Mouse (Mus musculus) left cerebral cortex, adult 2 months (tissue): ENCODE measurements around the gene Nav2. TPM values are rescaled to one million over a fixed set of nuclear protein-coding genes. Genes with fewer than 3 reads are reported as not detected.

Experiments
- DNase-seq, 2 experiments: peaks; one replicate each; pipeline ENCODE4 v3.0.0; 2021 to 2022; ENCODE audit warnings: low spot score in 2 of 2, mixed read lengths in 1 of 2; ENCODE audit errors: extremely low spot score in 1 of 2
- H3K27ac ChIP-seq: fragments of 200-600 bp; 2 replicates; pipeline ENCODE4 v1.8.1; 2022
- H3K4me3 ChIP-seq: fragments of 200-600 bp; 2 replicates; pipeline ENCODE4 v1.8.1; 2022
- CTCF ChIP-seq: fragments of 200-600 bp; IDR thresholded peaks from 2 replicates; pipeline ENCODE4 v1.8.1; 2022; ENCODE audit warnings: antibody characterized with exemption, mild to moderate bottlenecking, moderate library complexity
- intact Hi-C: fragments of 180-260 bp; cut with DNase I; formaldehyde crosslinking; loops from one replicate; pipeline ENCODE4 v1.15.1; 2025
- long read RNA-seq, 2 experiments: library from polyadenylated mRNA; stranded (forward); transcript quantifications; one replicate each; pipeline ENCODE4 v2.0.0; 2021; ENCODE audit warnings: borderline mapping rate in 2 of 2
- total RNA-seq, 2 experiments: library from RNA; stranded (reverse); gene quantifications; 2 replicates each; pipeline ENCODE4 v1.2.3; 2021

Gene Nav2
- 100 to 1,000 TPM; 102 to 119 TPM for total RNA-seq
- long read RNA-seq, experiment 1, partial matches to known transcripts, result 2 of 5 reads
- long read RNA-seq, experiment 1, other reads (novel, unspliced or antisense), result 3 of 5 reads
- long read RNA-seq, experiment 2, partial matches to known transcripts, result 1 of 11 reads
- long read RNA-seq, experiment 2, other reads (novel, unspliced or antisense), result 10 of 11 reads

DNA sequence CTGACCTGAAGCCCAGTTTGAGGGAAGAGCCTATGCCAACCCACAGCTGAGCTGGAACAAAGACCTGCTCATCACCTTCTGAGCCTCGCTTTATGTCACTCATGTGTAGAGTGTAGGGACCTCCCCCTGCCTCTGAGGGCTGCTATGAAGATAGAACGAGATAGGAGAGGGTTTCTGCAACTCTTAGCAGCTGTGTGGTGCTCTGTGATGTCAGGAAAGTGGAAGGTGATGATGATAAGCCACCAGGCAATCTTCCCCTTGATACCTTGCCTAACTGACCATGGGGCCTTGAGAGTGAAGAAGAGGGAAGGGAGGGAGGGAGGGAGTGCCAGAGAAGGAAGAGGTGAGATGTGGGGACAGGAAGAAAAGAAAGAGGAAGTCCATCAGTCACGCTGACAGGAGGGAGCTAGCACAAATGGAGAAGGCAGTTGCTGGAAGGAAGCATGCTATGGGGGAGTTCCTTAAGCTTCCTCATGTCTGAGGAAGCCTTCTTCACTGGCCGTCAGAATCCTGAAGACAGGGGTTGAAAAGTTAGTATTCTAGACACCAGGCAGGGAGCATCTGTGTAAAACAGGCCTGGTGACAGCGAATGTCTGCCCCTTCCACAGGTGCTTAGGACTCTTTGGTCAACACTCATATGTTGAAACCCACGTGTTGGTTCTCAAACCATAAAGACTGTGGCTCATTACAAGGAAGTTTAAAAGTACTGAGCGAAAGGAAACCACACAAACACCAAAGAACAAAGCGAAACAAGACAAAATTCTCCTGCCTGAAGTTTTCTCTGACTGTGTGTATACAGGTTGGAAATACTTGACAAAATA is at the start of gene Nav2:
Nav2 (plus strand) TSS at position 196 of the 821 bp plus-strand sequence.
- Histone ChIP-seq H3K4me3 (no peak within 1 kb of the TSS), H3K27ac (no peak within 1 kb of the TSS)
- intact Hi-C loops, result no loop called here
- DNase-seq, result no peak
- TF ChIP-seq CTCF, result no peak

DNA sequence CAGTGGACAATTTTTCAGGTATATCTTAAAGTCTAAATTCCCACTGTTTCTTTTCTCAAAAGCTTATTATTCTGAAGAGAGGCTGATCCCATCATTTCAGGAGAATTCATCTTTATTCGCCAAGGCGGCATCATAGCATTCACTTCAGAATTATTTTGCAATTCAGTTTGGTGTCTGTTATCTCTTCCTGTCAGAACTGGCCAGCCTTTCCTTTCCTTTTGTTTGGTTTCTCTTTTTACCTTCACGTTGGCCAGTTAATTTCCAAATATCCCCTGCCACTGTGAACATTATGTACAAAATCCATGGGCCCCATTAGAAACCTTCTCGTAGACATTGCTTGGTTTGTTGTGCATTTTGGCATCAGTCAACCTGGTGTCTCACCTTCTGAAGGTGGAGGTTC is 49.2 kb upstream of the Nav2 start:
- Histone ChIP-seq H3K27ac (no peak overlapping the region), H3K4me3 (no peak overlapping the region)
- intact Hi-C loops, result no loop called here
- DNase-seq, result no peak
- TF ChIP-seq CTCF, result no peak

DNA sequence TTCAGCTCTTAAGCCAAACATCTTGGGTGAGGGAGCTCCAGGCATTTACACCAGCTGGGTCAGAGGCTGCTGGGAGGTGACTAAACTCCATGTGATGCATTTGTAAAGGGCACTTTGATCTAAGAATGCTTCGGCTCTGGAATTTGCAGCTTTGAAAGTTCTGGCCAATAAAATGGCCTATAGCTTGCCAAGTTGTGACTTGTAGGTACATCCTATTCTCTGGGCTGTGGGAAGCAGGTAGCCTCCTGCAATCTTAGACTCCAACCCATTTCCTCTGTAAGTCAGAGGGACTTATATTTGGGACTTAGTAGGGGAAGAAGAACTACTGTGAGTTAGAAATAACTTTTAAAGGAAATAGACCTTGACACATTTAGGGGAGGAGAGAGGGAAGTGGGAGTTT is 47.6 kb upstream of the Nav2 start:
- intact Hi-C loops, result no loop called here
- no peak for TF ChIP-seq CTCF
- H3K27ac ChIP-seq, result no peak overlapping the region
- no peak overlapping the region for H3K4me3 ChIP-seq
- DNase-seq, result no peak

DNA sequence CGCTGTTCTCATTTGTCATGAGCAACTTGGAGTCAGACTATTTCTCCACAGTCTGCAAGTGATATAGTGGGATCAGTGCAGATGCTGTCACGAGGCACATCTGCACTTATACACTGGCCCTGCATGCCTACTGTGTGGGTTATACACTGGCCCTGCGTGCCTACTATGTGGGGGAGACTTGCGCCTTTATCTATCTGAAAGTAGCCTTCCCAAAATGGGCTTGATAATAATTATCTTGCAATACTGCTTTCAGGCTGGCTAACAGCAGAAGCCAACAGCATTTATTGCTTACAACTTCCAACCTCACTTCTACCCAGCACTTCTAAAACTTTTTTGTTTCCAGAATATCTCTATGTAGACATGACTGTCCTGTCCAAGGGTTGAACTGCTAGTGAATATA is 46.7 kb upstream of the Nav2 start:
- H3K4me3 ChIP-seq, result no peak overlapping the region
- DNase-seq, result no peak
- intact Hi-C loops, result no loop called here
- no peak for TF ChIP-seq CTCF
- no peak overlapping the region for H3K27ac ChIP-seq

DNA sequence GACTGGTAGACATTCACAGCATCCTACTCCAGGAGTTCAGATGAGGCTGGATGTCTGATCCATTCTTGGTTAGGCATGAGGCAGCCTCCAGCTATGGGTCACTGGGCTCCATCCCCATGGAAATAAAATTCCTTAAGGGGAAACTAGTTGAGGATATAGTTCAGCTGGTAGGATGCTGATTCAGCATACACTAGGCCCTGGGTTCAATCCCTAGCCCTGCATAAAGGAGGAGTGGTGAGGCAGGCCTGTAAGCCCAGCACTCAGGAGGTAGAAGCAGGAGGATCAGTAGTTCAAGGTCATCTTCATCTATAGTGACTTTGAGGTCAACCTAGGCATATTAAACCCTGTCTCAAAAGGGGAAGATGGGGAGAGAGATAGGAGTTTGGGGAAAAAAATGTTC is 44.3 kb upstream of the Nav2 start:
- H3K27ac ChIP-seq, result no peak overlapping the region
- TF ChIP-seq CTCF, result no peak
- H3K4me3 ChIP-seq, result no peak overlapping the region
- no peak for DNase-seq
- intact Hi-C loops, result no loop called here

DNA sequence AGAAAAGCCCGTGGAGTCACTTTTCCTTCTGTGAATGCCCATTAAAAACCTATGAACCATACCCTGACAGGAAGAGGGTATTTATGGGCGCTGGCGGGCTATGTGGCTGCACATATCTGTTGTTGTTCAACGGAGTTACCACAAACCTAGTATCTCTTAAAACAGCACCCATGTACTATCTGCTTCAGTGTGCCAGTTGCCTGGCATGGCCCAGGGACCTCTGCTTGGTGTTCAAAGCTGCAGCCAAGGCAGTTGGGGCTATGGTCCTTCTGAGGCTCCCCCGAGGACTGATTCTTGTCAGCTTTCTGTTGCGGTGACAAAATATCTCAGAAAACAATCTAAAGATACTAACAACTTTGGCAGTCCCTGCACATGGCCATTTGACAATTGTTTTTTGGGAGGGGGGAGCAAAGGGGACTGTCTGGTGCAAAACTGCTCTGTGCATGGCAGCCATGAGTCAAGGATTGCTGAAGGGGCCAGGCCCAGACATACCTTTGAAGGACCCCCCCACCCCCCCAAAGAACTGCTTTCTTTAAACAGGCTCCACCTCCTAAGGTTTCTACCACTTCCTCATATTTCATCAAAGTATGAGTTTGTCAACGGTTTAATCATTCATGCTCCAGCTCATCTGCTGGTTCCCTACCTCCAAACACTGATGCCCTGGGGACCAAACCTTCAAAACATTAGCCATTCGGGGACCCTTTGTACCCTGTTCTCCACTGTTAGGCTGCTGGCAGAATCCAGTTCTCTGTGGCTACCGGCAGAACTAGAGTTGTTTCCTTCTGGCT is 43.7 kb upstream of the Nav2 start:
- no peak overlapping the region for H3K27ac ChIP-seq
- no peak overlapping the region for H3K4me3 ChIP-seq
- DNase-seq, result no peak
- intact Hi-C loops, result no loop called here
- TF ChIP-seq CTCF, result no peak

DNA sequence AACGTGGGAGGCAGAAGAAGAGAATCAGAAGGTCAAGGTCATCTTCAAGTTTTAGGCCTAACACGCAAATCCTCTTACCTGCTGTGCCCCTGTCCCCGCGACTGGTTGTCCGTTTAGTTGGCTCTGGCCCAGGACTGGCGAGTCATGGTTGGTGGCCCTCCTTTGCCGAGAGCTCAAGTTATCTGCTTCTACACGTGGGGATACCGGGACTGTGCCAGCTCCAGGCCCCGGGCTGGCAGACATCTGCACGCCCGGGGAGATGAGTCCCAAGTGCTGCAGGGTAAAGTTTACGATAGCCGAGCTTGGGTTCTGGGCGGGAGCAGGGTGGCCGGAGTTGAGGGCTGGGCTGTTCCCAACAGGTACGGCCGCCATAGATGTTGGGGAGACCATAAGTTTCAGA is 40.9 kb upstream of the Nav2 start:
- Histone ChIP-seq H3K4me3 (no peak overlapping the region), H3K27ac (no peak overlapping the region)
- no peak for DNase-seq
- no peak for TF ChIP-seq CTCF
- intact Hi-C loops, result no loop called here

DNA sequence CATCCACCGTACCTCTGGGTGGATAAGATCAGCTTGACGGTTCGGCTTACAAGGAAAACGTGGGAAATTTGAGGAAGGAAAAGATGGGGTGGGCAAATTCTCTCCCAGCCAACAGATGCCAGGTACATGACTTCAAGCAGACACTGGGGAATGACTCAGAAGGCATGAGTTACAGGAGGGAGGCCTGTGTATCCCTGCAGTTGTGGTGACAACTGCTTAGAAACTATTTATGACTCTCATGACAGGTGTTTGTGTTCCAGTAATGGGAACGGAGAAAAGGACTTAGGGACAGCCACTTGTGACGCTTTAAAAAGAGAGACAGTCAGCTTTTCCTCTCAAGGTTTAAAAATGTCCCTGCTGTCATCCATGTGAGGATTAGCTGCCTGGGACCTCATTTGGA is 38.4 kb upstream of the Nav2 start:
- DNase-seq, result no peak
- intact Hi-C loops, result no loop called here
- TF ChIP-seq CTCF, result no peak

DNA sequence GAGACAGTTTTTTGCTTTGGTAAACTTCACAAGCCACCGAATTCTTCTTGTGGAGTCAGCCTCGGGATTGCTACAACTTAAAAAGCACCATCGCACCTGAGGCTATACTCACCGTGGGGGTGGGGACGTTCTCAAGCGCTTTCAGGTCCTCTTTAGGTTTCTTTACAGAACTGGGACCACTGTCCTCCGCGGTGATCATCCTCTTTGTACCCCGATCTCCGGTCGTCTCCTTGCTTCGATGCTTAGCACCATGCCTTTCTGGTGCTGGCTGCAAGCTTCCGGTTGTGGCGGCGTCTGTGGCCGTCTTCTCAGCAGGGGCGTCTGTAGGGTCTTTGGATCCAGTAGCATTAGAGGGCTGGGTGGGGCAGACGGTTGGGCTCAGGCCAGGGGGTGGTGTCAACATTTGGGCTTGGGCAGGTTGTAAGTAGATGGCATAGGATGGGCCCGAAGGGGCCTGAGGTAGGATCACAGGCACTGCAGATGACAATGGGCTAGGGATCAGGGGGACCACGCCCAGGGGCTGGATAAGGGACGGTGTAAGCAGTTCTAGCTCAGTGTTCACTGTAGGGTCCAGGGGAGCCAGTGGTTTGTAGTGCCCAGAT is 37.8 kb upstream of the Nav2 start:
- Histone ChIP-seq H3K27ac (no peak overlapping the region), H3K4me3 (no peak overlapping the region)
- TF ChIP-seq CTCF, result no peak
- intact Hi-C loops, result no loop called here
- no peak for DNase-seq

More for the DNA sequence above, 38.4 kb upstream of the Nav2 start:
- H3K27ac ChIP-seq, result no peak overlapping the region
- no peak overlapping the region for H3K4me3 ChIP-seq

DNA sequence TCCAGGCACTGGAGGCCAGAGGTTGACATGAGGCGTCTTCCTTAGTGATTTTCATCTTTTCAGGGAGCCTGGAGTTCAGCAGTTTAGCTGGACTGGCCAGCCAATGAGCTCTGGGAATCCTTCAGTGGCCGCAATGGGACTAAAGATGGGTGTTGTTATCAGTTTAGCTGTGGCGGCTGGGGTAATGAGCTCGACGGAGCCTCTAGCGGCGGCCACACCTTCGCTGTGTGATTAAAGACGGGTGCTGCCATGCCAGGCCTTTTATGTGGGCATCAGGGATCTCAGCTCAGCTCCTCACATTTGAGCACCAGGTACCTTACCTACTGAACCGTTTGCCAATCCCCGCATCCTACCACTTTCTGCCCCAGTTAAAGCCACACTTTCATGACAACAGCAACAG is 37.2 kb upstream of the Nav2 start:
- H3K27ac ChIP-seq, result no peak overlapping the region
- TF ChIP-seq CTCF, result no peak
- no peak for DNase-seq
- no peak overlapping the region for H3K4me3 ChIP-seq
- intact Hi-C loops, result no loop called here

DNA sequence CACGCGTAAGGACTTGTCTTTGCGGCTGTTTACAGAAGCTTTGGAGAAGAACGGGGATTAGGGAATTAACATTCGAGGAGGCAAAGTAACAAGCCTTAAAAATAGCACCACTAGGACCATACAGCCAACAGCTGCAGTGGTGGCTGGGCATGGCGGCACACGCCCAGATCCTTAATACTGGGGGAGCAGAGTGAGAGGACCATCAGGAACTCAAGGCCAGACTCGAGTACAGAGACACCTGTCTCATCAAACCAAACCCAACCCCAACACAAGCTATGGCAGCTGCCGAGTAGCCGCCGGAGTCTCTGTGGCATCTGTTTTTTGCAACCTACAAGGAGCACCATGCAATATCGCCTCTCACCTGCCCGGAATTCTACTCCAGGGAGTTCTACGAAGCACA is 33.4 kb upstream of the Nav2 start:
- no peak for DNase-seq
- no peak for TF ChIP-seq CTCF
- Histone ChIP-seq H3K4me3 (no peak overlapping the region), H3K27ac (no peak overlapping the region)
- intact Hi-C loops, result no loop called here

DNA sequence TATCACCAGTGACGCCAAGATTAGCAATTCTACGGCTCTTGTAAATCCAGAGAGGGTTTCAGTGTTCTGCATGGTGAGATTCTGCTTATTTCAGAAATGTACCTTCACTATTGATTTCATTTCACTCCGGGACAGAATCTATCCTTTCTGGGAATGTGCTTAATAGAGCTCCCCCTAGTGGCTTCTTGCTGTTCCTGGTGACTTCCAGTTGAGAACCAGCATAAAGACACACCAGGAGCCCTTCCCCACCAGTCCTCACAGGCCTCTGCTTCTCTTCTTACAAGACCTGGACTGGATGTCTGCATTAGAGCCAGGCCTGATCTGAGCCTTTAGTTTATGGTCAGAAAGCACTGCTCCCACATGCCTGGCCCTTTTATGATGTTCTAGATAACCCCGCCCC is 32.0 kb upstream of the Nav2 start:
- H3K27ac ChIP-seq, result no peak overlapping the region
- peak; percentile 41 to 45 for DNase-seq
- peak; percentile 94 for TF ChIP-seq CTCF
- no peak overlapping the region for H3K4me3 ChIP-seq
- intact Hi-C loops, result no loop called here
